Mouse (Mus musculus) liver, embryonic 14.5 days (tissue): ENCODE measurements around the gene Rerg. TPM values are rescaled to one million over a fixed set of nuclear protein-coding genes. Genes with fewer than 3 reads are reported as not detected.

Experiments
- ATAC-seq: fragments of 200-750 bp; cut with Nextera tagmentation; 2 replicates; pipeline ENCODE4 v1.8.0; 2017; ENCODE audit warnings: moderate number of reproducible peaks, mild to moderate bottlenecking, moderate library complexity; ENCODE audit not compliant: insufficient read depth
- DNase-seq, 3 experiments: peaks; one replicate each; pipeline ENCODE4 v3.0.0-alpha.2; 2012 to 2013; ENCODE audit warnings: low read depth in 3 of 3, low spot score in 3 of 3
- H3K27ac ChIP-seq: fragments of 300-500 bp; sonication (generic); 2 replicates; pipeline ENCODE4 v1.5.1; 2014; ENCODE audit warnings: moderate library complexity, mild to moderate bottlenecking, control low read depth, inconsistent platforms
- H3K27me3 ChIP-seq: fragments of 300-500 bp; sonication (generic); 2 replicates; pipeline ENCODE4 v1.6.1; 2014; ENCODE audit warnings: mild to moderate bottlenecking, low read length, moderate library complexity; ENCODE audit not compliant: control insufficient read depth, insufficient read depth
- H3K36me3 ChIP-seq: fragments of 300-500 bp; sonication (generic); replicated peaks from 2 replicates; pipeline ENCODE4 v1.6.1; 2014; ENCODE audit warnings: low read depth; ENCODE audit not compliant: control insufficient read depth, insufficient read depth
- H3K4me1 ChIP-seq, 2 experiments: fragments of 200-500 bp in 1 of 2; fragments of 300-500 bp in 1 of 2; sonication (generic) in 1 of 2; replicated peaks; 2 replicates each; pipeline ENCODE4 v1.6.1; 2012 to 2014; ENCODE audit warnings: antibody characterized with exemption in 1 of 2, inconsistent platforms in 1 of 2, low read length in 1 of 2; ENCODE audit not compliant: control insufficient read depth in 2 of 2, insufficient read depth in 2 of 2
- H3K4me2 ChIP-seq: fragments of 300-500 bp; sonication (generic); 2 replicates; pipeline ENCODE4 v1.6.1; 2014; ENCODE audit warnings: low read depth, mild to moderate bottlenecking, control low read depth, moderate library complexity
- H3K4me3 ChIP-seq, 2 experiments: fragments of 200-500 bp in 1 of 2; fragments of 300-500 bp in 1 of 2; sonication (generic) in 1 of 2; 2 replicates each; pipeline ENCODE4 v1.5.1; 2012 to 2014; ENCODE audit warnings: low read depth in 2 of 2, low read length in 2 of 2, mild to moderate bottlenecking in 2 of 2, control low read depth in 1 of 2, inconsistent platforms in 1 of 2, moderate library complexity in 1 of 2; ENCODE audit not compliant: insufficient read depth in 1 of 2
- H3K9ac ChIP-seq: fragments of 300-500 bp; sonication (generic); replicated peaks from 2 replicates; pipeline ENCODE4 v1.6.1; 2014; ENCODE audit warnings: mild to moderate bottlenecking, control low read depth, moderate library complexity
- H3K9me3 ChIP-seq: fragments of 300-500 bp; sonication (generic); 2 replicates; pipeline ENCODE4 v1.6.1; 2016; ENCODE audit warnings: low read length, mixed read lengths; ENCODE audit not compliant: control insufficient read depth
- CTCF ChIP-seq: IDR thresholded peaks from 2 replicates; pipeline ENCODE4 v1.5.1; 2016; ENCODE audit warnings: antibody characterized with exemption, low read depth, control low read depth
- EP300 ChIP-seq: IDR thresholded peaks from 2 replicates; pipeline ENCODE4 v1.6.1; 2016; ENCODE audit warnings: antibody characterized with exemption, low read depth
- WGBS: fragments of 180-500 bp; shearing (Covaris S2); extraction: QIAGEN DNeasy Blood & Tissue Kit; methylation state at CpG from one replicate; pipeline ENCODE4 v1.1.7; 2014; ENCODE audit not compliant: insufficient replicate concordance; 5-methylcytosine and 5-hydroxymethylcytosine counted together
- polyA plus RNA-seq, 2 experiments: library from polyadenylated mRNA; depleted of rRNA in 1 of 2; stranded (reverse) in 1 of 2; unstranded in 1 of 2; fragments of >200 nt; fragmentation: Nextera tagmentation in 1 of 2; extraction: Ambion mirVana in 1 of 2; gene quantifications; 2 replicates each; pipeline versions ENCODE4 v1.2.1 to v1.2.3; 2012 to 2014

Gene Rerg
- polyA plus RNA-seq, 2 experiments = 1.2 to 1.9 TPM

GRCm38 (mm10) chr6:137087956-137088355, 82.3 kb downstream of the Rerg start:
- TF ChIP-seq EP300 = no peak
- no peak for TF ChIP-seq CTCF
- Histone ChIP-seq H3K27ac (no peak overlapping the region), H3K4me2 (no peak overlapping the region), H3K9ac (no peak overlapping the region), H3K4me1 (no peaks in the 10 kb centered on the region), H3K4me3 (no peak overlapping the region), H3K9me3 (no peaks in the 10 kb centered on the region), H3K36me3 (no peaks in the 10 kb centered on the region), H3K27me3 (no peaks in the 10 kb centered on the region)
- no peak for DNase-seq
- 67% methylated on average over 5 of the region's 5 CpGs for WGBS
- ATAC-seq = no peak

GRCm38 (mm10) chr6:137087470-137087869, 82.8 kb downstream of the Rerg start:
- H3K4me3 ChIP-seq = no peak overlapping the region
- WGBS = 58% methylated on average over 3 of the region's 3 CpGs

DNA sequence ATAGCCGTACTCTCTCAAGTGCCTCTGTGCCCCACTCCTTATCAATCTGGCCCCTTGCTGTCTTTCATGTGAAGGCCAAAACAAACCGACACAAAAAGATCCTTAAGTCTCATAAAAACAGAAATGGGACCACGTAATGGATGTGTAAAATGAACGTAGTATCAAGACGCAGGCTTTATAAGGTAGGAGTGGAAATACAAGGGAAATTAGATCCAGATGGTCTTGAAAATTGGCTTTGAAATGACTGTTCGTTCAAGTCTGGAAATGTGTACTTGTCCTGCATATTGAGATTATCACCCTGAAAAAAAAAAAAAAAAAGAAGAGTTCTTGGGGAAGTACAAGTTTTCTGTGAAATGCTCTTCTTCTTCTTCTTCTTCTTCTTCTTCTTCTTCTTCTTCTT, 90.6 kb downstream of the Rerg start:
- WGBS = 64% methylated on average over 6 of the region's 6 CpGs
- DNase-seq (no peak), ATAC-seq (no peak)
- Histone ChIP-seq H3K4me2 (no peak overlapping the region), H3K4me3 (no peak overlapping the region), H3K9me3 (no peaks in the 10 kb centered on the region), H3K27me3 (no peaks in the 10 kb centered on the region), H3K9ac (no peak overlapping the region), H3K27ac (no peak overlapping the region), H3K36me3 (no peaks in the 10 kb centered on the region), H3K4me1 (no peaks in the 10 kb centered on the region)
- TF ChIP-seq EP300 (no peak), CTCF (no peak)

More at GRCm38 (mm10) chr6:137087470-137087869, 82.8 kb downstream of the Rerg start:
- Histone ChIP-seq H3K9me3 (no peaks in the 10 kb centered on the region), H3K4me1 (no peaks in the 10 kb centered on the region), H3K27ac (no peak overlapping the region), H3K4me2 (no peak overlapping the region), H3K36me3 (no peaks in the 10 kb centered on the region), H3K27me3 (no peaks in the 10 kb centered on the region), H3K9ac (no peak overlapping the region)
- no peak for ATAC-seq
- TF ChIP-seq EP300 (no peak), CTCF (no peak)
- no peak for DNase-seq

DNA sequence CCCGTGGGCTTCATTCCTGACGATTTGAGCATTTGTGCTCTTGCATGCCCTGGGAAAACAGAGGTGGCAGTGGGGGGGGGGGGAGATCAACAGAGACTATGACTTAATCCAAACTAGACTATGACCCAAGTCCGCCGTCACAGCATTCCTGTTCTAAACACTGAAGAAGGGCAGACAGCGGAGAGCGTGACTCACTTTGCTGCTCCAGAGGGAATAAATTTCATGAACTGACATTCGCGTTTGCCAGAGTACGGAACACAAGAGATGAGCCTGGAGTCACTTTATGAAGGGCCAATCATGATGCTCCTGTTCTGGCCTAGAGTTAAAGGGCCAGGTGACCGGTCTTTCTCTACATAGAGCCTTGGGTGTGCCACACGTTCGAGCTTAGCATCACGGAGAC, 93.6 kb downstream of the Rerg start:
- DNase-seq = no peak
- Histone ChIP-seq H3K9me3 (no peaks in the 10 kb centered on the region), H3K27me3 (no peaks in the 10 kb centered on the region), H3K9ac (no peak overlapping the region), H3K4me1 (no peaks in the 10 kb centered on the region), H3K4me2 (no peak overlapping the region), H3K4me3 (no peak overlapping the region), H3K27ac (no peak overlapping the region), H3K36me3 (no peaks in the 10 kb centered on the region)
- ATAC-seq = no peak
- 76% methylated on average over 13 of the region's 13 CpGs for WGBS
- no peak for TF ChIP-seq EP300
- TF ChIP-seq CTCF = no peak

GRCm38 (mm10) chr6:137076225-137076624, 94.1 kb downstream of the Rerg start:
- no peak overlapping the region for H3K27ac ChIP-seq
- no peaks in the 10 kb centered on the region for H3K4me1 ChIP-seq
- H3K9me3 ChIP-seq = no peaks in the 10 kb centered on the region
- WGBS = 61% methylated on average over 6 of the region's 6 CpGs
- no peak overlapping the region for H3K9ac ChIP-seq
- TF ChIP-seq CTCF = no peak
- TF ChIP-seq EP300 = no peak
- no peaks in the 10 kb centered on the region for H3K27me3 ChIP-seq
- ATAC-seq (no peak), DNase-seq (no peak)
- H3K4me2 ChIP-seq = no peak overlapping the region
- no peak overlapping the region for H3K4me3 ChIP-seq
- H3K36me3 ChIP-seq = no peaks in the 10 kb centered on the region
